8 mouse cellular contexts compared by ENCODE assay signal in the genomic region with DNA sequence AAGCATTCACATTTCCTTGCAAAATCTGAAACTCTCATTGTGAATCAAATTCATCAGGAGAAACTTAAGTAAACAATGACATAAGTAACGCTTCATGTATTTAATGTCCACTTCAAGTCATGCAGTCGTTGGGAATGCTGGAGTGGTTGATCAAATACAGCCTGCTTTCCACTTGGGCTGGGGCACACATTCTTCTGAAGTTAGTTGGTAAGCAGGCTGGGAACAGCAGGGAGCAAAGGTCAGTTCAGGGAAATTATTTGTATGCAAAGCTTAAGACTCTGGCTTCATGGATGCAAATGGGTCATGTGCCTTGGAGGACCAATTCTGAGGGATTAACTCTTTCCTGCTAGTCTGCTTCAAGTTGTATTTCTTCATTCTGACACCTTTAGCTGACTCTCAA. TPM values are rescaled to one million over a fixed set of nuclear protein-coding genes. Genes with fewer than 3 reads are reported as not detected.
A peak's percentile ranks its signal among the peaks of the same experiment; 100 is the strongest.
DNase-seq lines count a peak whose midpoint lies in the region; ATAC-seq and TF ChIP-seq lines count a peak whose summit lies in the region.

No protein-coding gene starts in this region.

- no peak for TF ChIP-seq CTCF in lung, embryonic 14.5 days (IDR thresholded peaks at IDR 0.05; ENCODE audit: low read depth)
- no peak for TF ChIP-seq CTCF in lung, adult 2 months (IDR thresholded peaks at IDR 0.05; ENCODE audit: insufficient read depth, low read length)

- H3K9me3 ChIP-seq in lung, embryonic 14.5 days (ENCODE audit: low read depth, low read length), result no peaks in the 10 kb centered on the region
- no peaks in the 10 kb centered on the region for H3K9me3 ChIP-seq in hindbrain, embryonic 16.5 days (ENCODE audit: control insufficient read depth, low read length)
- no peaks in the 10 kb centered on the region for H3K9me3 ChIP-seq in stomach, embryonic 16.5 days (replicated peaks; ENCODE audit: control insufficient read depth, low read length)

- H3K27ac ChIP-seq in lung, embryonic 14.5 days (ENCODE audit: low read depth), result no peak overlapping the region
- H3K27ac ChIP-seq in hindbrain, embryonic 16.5 days (ENCODE audit: low read depth, low read length), result peak overlapping the region; percentile 6; the same call in 1 of the 2 replicates
- H3K27ac ChIP-seq in stomach, embryonic 16.5 days (ENCODE audit: low read length), result peak overlapping the region; percentile 17; the same call in 1 of the 2 replicates

- peak; percentile 58; the same call in 1 of the 2 replicates for ATAC-seq in lung, embryonic 14.5 days (ENCODE audit: insufficient read depth)
- peak; percentile 49; the same call in 1 of the 2 replicates for ATAC-seq in hindbrain, embryonic 16.5 days
- ATAC-seq in stomach, embryonic 16.5 days (ENCODE audit: insufficient read depth, low FRiP score), result peak; percentile 50; the same call in 1 of the 2 replicates

- intact Hi-C loops in left cerebral cortex, postnatal 36 days (cut with DNase I), result no loop called here

- no peaks in the 10 kb centered on the region for H3K36me3 ChIP-seq in lung, embryonic 14.5 days (ENCODE audit: insufficient read depth)
- no peaks in the 10 kb centered on the region for H3K36me3 ChIP-seq in hindbrain, embryonic 16.5 days (ENCODE audit: control insufficient read depth, insufficient read depth, low read length)
- no peaks in the 10 kb centered on the region for H3K36me3 ChIP-seq in stomach, embryonic 16.5 days (ENCODE audit: control insufficient read depth, insufficient read depth, low read length)

- H3K4me1 ChIP-seq in lung, embryonic 14.5 days (ENCODE audit: insufficient read depth), result peaks cover 14% of the 10 kb centered on the region
- peaks cover 6% of the 10 kb centered on the region; the same call in 1 of the 2 replicates for H3K4me1 ChIP-seq in lung, adult 2 months (ENCODE audit: control insufficient read depth, insufficient read depth, low read length)
- peaks cover 8% of the 10 kb centered on the region for H3K4me1 ChIP-seq in hindbrain, embryonic 16.5 days (ENCODE audit: control insufficient read depth, insufficient read depth, low read depth, low read length)
- peaks cover 30% of the 10 kb centered on the region for H3K4me1 ChIP-seq in stomach, embryonic 16.5 days (ENCODE audit: control insufficient read depth, insufficient read depth, low read length)

- no peaks in the 10 kb centered on the region for H3K27me3 ChIP-seq in lung, embryonic 14.5 days (ENCODE audit: insufficient read depth, low read length)
- H3K27me3 ChIP-seq in hindbrain, embryonic 16.5 days (replicated peaks; ENCODE audit: control insufficient read depth, insufficient read depth, low read length), result no peaks in the 10 kb centered on the region
- no peaks in the 10 kb centered on the region for H3K27me3 ChIP-seq in stomach, embryonic 16.5 days (ENCODE audit: control insufficient read depth, insufficient read depth, low read length)

- no peak overlapping the region for H3K4me3 ChIP-seq in lung, embryonic 14.5 days (ENCODE audit: low read depth, low read length)
- no peak overlapping the region for H3K4me3 ChIP-seq in lung, adult 2 months (replicated peaks; ENCODE audit: extremely low read depth, low read depth, low read length)
- H3K4me3 ChIP-seq in hindbrain, embryonic 16.5 days (ENCODE audit: low read length), result no peak overlapping the region
- H3K4me3 ChIP-seq in stomach, embryonic 16.5 days (replicated peaks; ENCODE audit: low read length), result no peak overlapping the region

- no peak overlapping the region for H3K9ac ChIP-seq in lung, embryonic 14.5 days
- H3K9ac ChIP-seq in hindbrain, embryonic 16.5 days (ENCODE audit: low read depth, low read length), result no peak overlapping the region
- H3K9ac ChIP-seq in stomach, embryonic 16.5 days (ENCODE audit: low read length), result no peak overlapping the region

- peak; percentile 66 for DNase-seq in lung, embryonic 14.5 days
- no peak for DNase-seq in lung, adult 2 months
- DNase-seq in kidney, postnatal 14 days, result peak; percentile 81
- DNase-seq in urinary bladder, postnatal 14 days (ENCODE audit: low spot score), result no peak
- no peak for DNase-seq in heart, adult 11 months
- no peak for DNase-seq in left cerebral cortex, postnatal 36 days (ENCODE audit: low spot score in 2 of 2)

- H3K4me2 ChIP-seq in lung, embryonic 14.5 days, result peak overlapping the region; percentile 32; the same call in 1 of the 2 replicates
- no peak overlapping the region for H3K4me2 ChIP-seq in hindbrain, embryonic 16.5 days (ENCODE audit: low read length)
- no peak overlapping the region for H3K4me2 ChIP-seq in stomach, embryonic 16.5 days (ENCODE audit: low read depth, low read length)

- WGBS in lung, embryonic 14.5 days, result 8% methylated on average over 2 of the region's 2 CpGs
- WGBS in lung, adult 2 months, result 25% methylated on average over 2 of the region's 2 CpGs
- 13% methylated on average over 2 of the region's 2 CpGs for WGBS in hindbrain, embryonic 16.5 days
- 11% methylated on average over 2 of the region's 2 CpGs for WGBS in stomach, embryonic 16.5 days

- TF ChIP-seq POLR2A in lung, adult 2 months (IDR thresholded peaks at IDR 0.05; ENCODE audit: borderline replicate concordance, extremely low read depth, low read depth, low read length), result no peak

RNA-seq across cellular contexts. Expression of a gene that starts 16.7 kb away (rescaled TPM):
- 26.9 and 27.9 TPM in 2 replicates for polyA plus RNA-seq in lung, embryonic 14.5 days (2014; fragmentation: Nextera tagmentation; extraction: Ambion mirVana)
- polyA plus RNA-seq in lung, adult 2 months (2012; rRNA removed), result 41.8 and 43.1 TPM in 2 replicates
- 10.6 and 17.4 TPM in 2 replicates for polyA plus RNA-seq in hindbrain, embryonic 16.5 days (2015; fragmentation: Nextera tagmentation; extraction: Ambion mirVana)
- 7.2 and 9.7 TPM in 2 replicates for polyA plus RNA-seq in stomach, embryonic 16.5 days (2015; fragmentation: Nextera tagmentation; extraction: Ambion mirVana)
- total RNA-seq in left cerebral cortex, postnatal 36 days (2021), result 10 to 100 TPM; 13.6 to 16.9 TPM

Comparison
In these comparisons a context has a peak if more than half of its experiments do, and no peak if none do; other contexts are left out.
1. DNase-seq: peak in lung, embryonic 14.5 days (single experiment) and kidney, postnatal 14 days (single experiment); none in lung, adult 2 months (single experiment), urinary bladder, postnatal 14 days (single experiment), heart, adult 11 months (single experiment) and left cerebral cortex, postnatal 36 days (0 of 2).
2. Peak in every context shown above with its lines, with median percentiles within 50 percentile points of each other: ATAC-seq.